Mouse (Mus musculus) heart, adult 2 months (tissue): ENCODE data around the gene Pecam1.

Experiments used
- CTCF ChIP-seq: fragments of 200-600 bp; IDR thresholded peaks from 2 replicates; pipeline ENCODE4 v1.8.1; 2022; ENCODE audit warnings: antibody characterized with exemption, mild to moderate bottlenecking, moderate library complexity
- EP300 ChIP-seq: fragments of 200-500 bp; IDR thresholded peaks from 2 replicates; pipeline ENCODE4 v1.6.1; 2011; ENCODE audit warnings: low read depth, low read length, control low read depth; ENCODE audit not compliant: insufficient read depth
- POLR2A ChIP-seq: fragments of 200-500 bp; IDR thresholded peaks from 2 replicates; pipeline ENCODE4 v1.6.1; 2011; ENCODE audit warnings: mild to moderate bottlenecking, low read depth, low read length, control low read depth; ENCODE audit not compliant: insufficient read depth

- TF ChIP-seq CTCF: no peak
- no peak for TF ChIP-seq POLR2A
- no peak for TF ChIP-seq EP300
These were observed 57.5 kb downstream of the Pecam1 start for GRCm38 (mm10) chr11:106692890-106693289.
